ENCODE assay signal across 8 mouse cellular contexts in genomic region chr17:88255744-88256598, GRCm38 (mm10).
DNase-seq lines count a peak whose midpoint lies in the region; ATAC-seq and TF ChIP-seq lines count a peak whose summit lies in the region.

No protein-coding gene starts in this region.

- DNase-seq in WW6 (ENCODE audit: low read depth, low spot score) = peak; percentile 64
- peak; percentile 86 to 92 for DNase-seq in cerebellum, postnatal 25 days
- peak; percentile 60 to 71 for DNase-seq in gastrocnemius, adult 8-10 months (ENCODE audit: low spot score in 2 of 2)
- DNase-seq in hindbrain, postnatal 0 days (ENCODE audit: low spot score) = peak; percentile 96
- DNase-seq in left cerebral cortex, adult 18-20 months (ENCODE audit: low spot score in 2 of 2) = peak; percentile 79 to 81
- peak; percentile 77 for DNase-seq in right cerebral cortex, adult 18-20 months
- DNase-seq in urinary bladder, adult 2 months (ENCODE audit: low spot score) = peak; percentile 58

- 1% methylated on average over 40 of the region's 40 CpGs for WGBS in hindbrain, postnatal 0 days
- 2% methylated on average over 40 of the region's 40 CpGs for WGBS in macrophage (ENCODE audit: missing documents)

- peak overlapping the region; percentile 100 for H3K4me2 ChIP-seq in hindbrain, postnatal 0 days (ENCODE audit: low read depth, low read length)

- peak; percentile 89 for TF ChIP-seq CTCF in hindbrain, postnatal 0 days (IDR thresholded peaks at IDR 0.05; ENCODE audit: low read depth)

- H3K4me3 ChIP-seq in hindbrain, postnatal 0 days (ENCODE audit: low read length) = peak overlapping the region; percentile 64
- peak overlapping the region; percentile 63 for H3K4me3 ChIP-seq in macrophage (ENCODE audit: inconsistent target)

- H3K36me3 ChIP-seq in hindbrain, postnatal 0 days (ENCODE audit: insufficient read depth, low read length) = no peaks in the 10 kb centered on the region
- no peaks in the 10 kb centered on the region for H3K36me3 ChIP-seq in macrophage (ENCODE audit: inconsistent target)

- peak overlapping the region; percentile 95 for H3K9ac ChIP-seq in hindbrain, postnatal 0 days (replicated peaks; ENCODE audit: low read length)

- H3K27ac ChIP-seq in hindbrain, postnatal 0 days = peak overlapping the region; percentile 98
- H3K27ac ChIP-seq in macrophage = peak overlapping the region; percentile 54

- peak; percentile 81 for ATAC-seq in hindbrain, postnatal 0 days

- no peaks in the 10 kb centered on the region for H3K27me3 ChIP-seq in hindbrain, postnatal 0 days (ENCODE audit: insufficient read depth, low read length)

- H3K9me3 ChIP-seq in hindbrain, postnatal 0 days (ENCODE audit: low read length) = no peaks in the 10 kb centered on the region

- peaks cover 17% of the 10 kb centered on the region for H3K4me1 ChIP-seq in hindbrain, postnatal 0 days (ENCODE audit: insufficient read depth, low read length)

- H3K79me2 ChIP-seq in macrophage (ENCODE audit: inconsistent target) = no peaks in the 10 kb centered on the region

Comparison
In these comparisons a context has a peak if more than half of its experiments do, and no peak if none do; other contexts are left out.
1. Peak in every context shown above with its lines: DNase-seq, ATAC-seq, H3K4me3 ChIP-seq and H3K27ac ChIP-seq.